Mouse (Mus musculus) lung, adult 2 months (tissue): Measurements from ENCODE around the gene Zfp710. TPM values are rescaled to one million over a fixed set of nuclear protein-coding genes. Genes with fewer than 3 reads are reported as not detected.

Source experiments
- DNase-seq: peaks from one replicate; pipeline ENCODE4 v3.0.0; 2022
- H3K4me1 ChIP-seq: fragments of 200-500 bp; 2 replicates; pipeline ENCODE4 v1.6.1; 2011; ENCODE audit warnings: low read length; ENCODE audit not compliant: control insufficient read depth, insufficient read depth
- H3K4me3 ChIP-seq: fragments of 200-500 bp; replicated peaks from 2 replicates; pipeline ENCODE3; 2011; ENCODE audit warnings: low read depth, mild to moderate bottlenecking, control low read depth, low read length; ENCODE audit errors: extremely low read depth
- CTCF ChIP-seq: fragments of 200-500 bp; IDR thresholded peaks from 2 replicates; pipeline ENCODE4 v1.5.1; 2011; ENCODE audit warnings: mild to moderate bottlenecking, low read length, control low read depth; ENCODE audit not compliant: insufficient read depth
- POLR2A ChIP-seq: fragments of 200-500 bp; IDR thresholded peaks from 2 replicates; pipeline ENCODE4 v1.6.1; 2011; ENCODE audit warnings: low read depth, mild to moderate bottlenecking, control low read depth, low read length, borderline replicate concordance; ENCODE audit errors: extremely low read depth
- WGBS: fragments of 180-500 bp; shearing (Covaris S2); methylation state at CpG from one replicate; pipeline ENCODE4 v1.1.7; 2018; 5-methylcytosine and 5-hydroxymethylcytosine counted together
- polyA plus RNA-seq: library from polyadenylated mRNA; depleted of rRNA; stranded (reverse); fragments of >200 nt; gene quantifications from 2 replicates; pipeline ENCODE4 v1.2.3, GENCODE M21; 2012

Gene Zfp710
- polyA plus RNA-seq, 1 experiment, result 65.8 TPM

GRCm38 (mm10) chr7:80076961-80077716, 52.5 kb downstream of the Zfp710 start:
- WGBS, result 78% methylated on average over 6 of the region's 6 CpGs
- Histone ChIP-seq H3K4me1 (peaks cover 27% of the 10 kb centered on the region), H3K4me3 (no peak overlapping the region)
- no peak for DNase-seq
- no peak for TF ChIP-seq CTCF
- TF ChIP-seq POLR2A, result no peak

- TF ChIP-seq POLR2A (no peak), CTCF (no peak)
- Histone ChIP-seq H3K4me3 (no peak overlapping the region), H3K4me1 (peaks cover 27% of the 10 kb centered on the region)
- no peak for DNase-seq
- WGBS, result 26% methylated on average over 9 of the region's 9 CpGs
These were observed 53.2 kb downstream of the Zfp710 start for GRCm38 (mm10) chr7:80077801-80078200.

GRCm38 (mm10) chr7:80078792-80079301, 54.2 kb downstream of the Zfp710 start:
- Histone ChIP-seq H3K4me3 (no peak overlapping the region), H3K4me1 (peaks cover 24% of the 10 kb centered on the region)
- TF ChIP-seq POLR2A, result peak; percentile 45; the same call in 1 of the 2 replicates
- TF ChIP-seq CTCF, result no peak
- peak; percentile 86 for DNase-seq
- WGBS, result 4% methylated on average over 14 of the region's 14 CpGs

- no peak overlapping the region for H3K4me3 ChIP-seq
- TF ChIP-seq POLR2A, result no peak
- TF ChIP-seq CTCF, result no peak
- DNase-seq, result no peak
- peaks cover 16% of the 10 kb centered on the region for H3K4me1 ChIP-seq
- WGBS, result 84% methylated on average over 42 of the region's 42 CpGs
These were observed 57.3 kb downstream of the Zfp710 start for GRCm38 (mm10) chr7:80081586-80082554.

- H3K4me3 ChIP-seq, result no peak overlapping the region
- WGBS, result 51% methylated on average over 7 of the region's 7 CpGs
- TF ChIP-seq POLR2A (no peak), CTCF (peak; percentile 72)
- peak; percentile 58 for DNase-seq
- no peaks in the 10 kb centered on the region for H3K4me1 ChIP-seq
These were observed 59.9 kb downstream of the Zfp710 start for GRCm38 (mm10) chr7:80084484-80084931.

- 0 out of 2 replicates have a peak, but pooled peaks cover 3% of the 10 kb centered on the region for H3K4me1 ChIP-seq
- TF ChIP-seq POLR2A (0 out of 2 replicates have a peak, but pooled peaks have one; percentile 3), CTCF (no peak)
- DNase-seq, result peak; percentile 68
- H3K4me3 ChIP-seq, result no peak overlapping the region
- WGBS, result 71% methylated on average over 33 of the region's 33 CpGs
These were observed 61.5 kb downstream of the Zfp710 start for GRCm38 (mm10) chr7:80085970-80086715.

GRCm38 (mm10) chr7:80088191-80088590, 63.6 kb downstream of the Zfp710 start:
- Histone ChIP-seq H3K4me1 (peaks cover 19% of the 10 kb centered on the region), H3K4me3 (no peak overlapping the region)
- no peak for DNase-seq
- TF ChIP-seq CTCF (no peak), POLR2A (no peak)
- 69% methylated on average over 9 of the region's 9 CpGs for WGBS

GRCm38 (mm10) chr7:80090191-80091003, 65.8 kb downstream of the Zfp710 start:
- peaks cover 19% of the 10 kb centered on the region for H3K4me1 ChIP-seq
- WGBS, result 85% methylated on average over 18 of the region's 18 CpGs
- TF ChIP-seq POLR2A (no peak), CTCF (no peak)
- no peak overlapping the region for H3K4me3 ChIP-seq
- DNase-seq, result no peak
